Mouse (Mus musculus) mouse trophoblast stem cell (cell line): ENCODE data around the gene Itpripl1.
"Not testable (repeated sequence)": the region's sequence is repeated elsewhere in the genome, so short reads cannot be mapped to it uniquely, and the experiment has no call there.

ENCODE experiments used
- in situ Hi-C, 2 experiments: fragments of 300-500 bp; cut with MseI, MboI; formaldehyde crosslinking; loops; 2 replicates in 1 of 2; 3 replicates in 1 of 2; pipeline ENCODE4 v1.15.1; 2025

Gene Itpripl1

GRCm38 (mm10) chr2:127143158-127144063, at the start of gene Itpripl1:
Gene Itpripl1, minus strand, starts transcription at chr2:127143442.
- in situ Hi-C loops: no loop called here

- in situ Hi-C loops: no loop called here
These were observed 46.3 kb upstream of the Itpripl1 start for GRCm38 (mm10) chr2:127189574-127189973.

- in situ Hi-C loops: no loop called here
These were observed 39.5 kb upstream of the Itpripl1 start for GRCm38 (mm10) chr2:127182598-127183381.

- in situ Hi-C loops: not testable (repeated sequence)
These were observed 23.0 kb upstream of the Itpripl1 start for GRCm38 (mm10) chr2:127166261-127166660.

GRCm38 (mm10) chr2:127165675-127166074, 22.4 kb upstream of the Itpripl1 start:
- in situ Hi-C loops: no loop called here

GRCm38 (mm10) chr2:127145699-127146098, 2.5 kb upstream of the Itpripl1 start:
- in situ Hi-C loops: no loop called here

GRCm38 (mm10) chr2:127142577-127143157, 575 bp downstream of the Itpripl1 start:
- in situ Hi-C loops: no loop called here

GRCm38 (mm10) chr2:127142031-127142430, 1.2 kb downstream of the Itpripl1 start:
- in situ Hi-C loops: no loop called here

GRCm38 (mm10) chr2:127140011-127140410, 3.2 kb downstream of the Itpripl1 start:
- in situ Hi-C loops: no loop called here

GRCm38 (mm10) chr2:127139605-127140004, 3.6 kb downstream of the Itpripl1 start:
- in situ Hi-C loops: no loop called here

- in situ Hi-C loops: no loop called here
These were observed 4.1 kb downstream of the Itpripl1 start for GRCm38 (mm10) chr2:127139094-127139493.

GRCm38 (mm10) chr2:127138449-127138848, 4.8 kb downstream of the Itpripl1 start:
- in situ Hi-C loops: no loop called here

- in situ Hi-C loops: no loop called here
These were observed 5.3 kb downstream of the Itpripl1 start for GRCm38 (mm10) chr2:127137838-127138420.

- in situ Hi-C loops: no loop called here
These were observed 6.3 kb downstream of the Itpripl1 start for GRCm38 (mm10) chr2:127136979-127137378.

GRCm38 (mm10) chr2:127135255-127135654, 8.0 kb downstream of the Itpripl1 start:
- in situ Hi-C loops: not testable (repeated sequence)

- in situ Hi-C loops: no loop called here
These were observed 9.4 kb downstream of the Itpripl1 start, which contains the start of gene Ncaph for GRCm38 (mm10) chr2:127133621-127134461. Gene Ncaph, minus strand, starts transcription at chr2:127133954.

- in situ Hi-C loops: no loop called here
These were observed 11.9 kb downstream of the Itpripl1 start for GRCm38 (mm10) chr2:127131353-127131752.

GRCm38 (mm10) chr2:127128926-127129325, 14.3 kb downstream of the Itpripl1 start:
- in situ Hi-C loops: no loop called here

- in situ Hi-C loops: no loop called here
These were observed 21.5 kb downstream of the Itpripl1 start for GRCm38 (mm10) chr2:127121591-127122235.

- in situ Hi-C loops: no loop called here
These were observed 34.3 kb downstream of the Itpripl1 start for GRCm38 (mm10) chr2:127108986-127109385.
